ENCODE assay signal across 22 mouse cellular contexts in genomic region chr11:104235881-104236280, GRCm38 (mm10). TPM values are rescaled to one million over a fixed set of nuclear protein-coding genes. Genes with fewer than 3 reads are reported as not detected.
DNase-seq lines count a peak whose midpoint lies in the region; ATAC-seq lines count a peak whose summit lies in the region.
"Had no signal": no experiment of that assay in that cellular context is flagged by ENCODE, and none has a peak within 500 bp of the region (broad histone marks: within the 10 kb centered on the region; RNA-seq: fewer than 3 reads in every experiment).

No protein-coding gene starts in this region.

- H3K4me3 ChIP-seq in forebrain, embryonic 14.5 days (ENCODE audit: low read depth, low read length) = no peak overlapping the region
- no peak overlapping the region for H3K4me3 ChIP-seq in forebrain, embryonic 11.5 days (ENCODE audit: low read depth, low read length)
- H3K4me3 ChIP-seq in neural tube, embryonic 12.5 days = no peak overlapping the region
- peak overlapping the region; percentile 95; the same call in 1 of the 2 replicates for H3K4me3 ChIP-seq in midbrain, embryonic 14.5 days (replicated peaks; ENCODE audit: low read depth, low read length)
- H3K4me3 ChIP-seq: liver, embryonic 12.5 days; lung, embryonic 15.5 days; myocyte; stomach, embryonic 15.5 days had no signal

- H3K4me1 ChIP-seq in forebrain, embryonic 14.5 days (ENCODE audit: control insufficient read depth, insufficient read depth, low read length) = peaks cover 14% of the 10 kb centered on the region; the same call in 1 of the 2 replicates
- H3K4me1 ChIP-seq in forebrain, embryonic 11.5 days (replicated peaks; ENCODE audit: control insufficient read depth, insufficient read depth, low read length) = peaks cover 11% of the 10 kb centered on the region
- H3K4me1 ChIP-seq in neural tube, embryonic 12.5 days = peaks cover 39% of the 10 kb centered on the region
- peaks cover 42% of the 10 kb centered on the region for H3K4me1 ChIP-seq in midbrain, embryonic 14.5 days (ENCODE audit: control insufficient read depth, insufficient read depth, low read length)

- 68% methylated on average over 2 of the region's 2 CpGs for WGBS in forebrain, embryonic 14.5 days
- WGBS in forebrain, embryonic 11.5 days = 72% methylated on average over 2 of the region's 2 CpGs
- WGBS in neural tube, embryonic 12.5 days = 80% methylated on average over 2 of the region's 2 CpGs
- 78% methylated on average over 2 of the region's 2 CpGs for WGBS in midbrain, embryonic 14.5 days

- no peak for DNase-seq in forebrain, embryonic 14.5 days (ENCODE audit: low spot score)
- DNase-seq in forebrain, embryonic 11.5 days (ENCODE audit: low spot score) = no peak
- no peak for DNase-seq in neural tube, embryonic 10.5 days (ENCODE audit: extremely low spot score, low spot score)
- DNase-seq in midbrain, embryonic 14.5 days = no peak
- no peak for DNase-seq in heart, adult 9 months (ENCODE audit: low spot score in 2 of 2)
- no peak for DNase-seq in frontal cortex, postnatal 25 days (ENCODE audit: low spot score in 2 of 2)
- DNase-seq: adrenal gland, postnatal 25 days; heart, adult 11 months; heart, postnatal 4 days; kidney, adult 11 months; thymus, adult 2 months had no signal

- H3K9ac ChIP-seq in forebrain, embryonic 14.5 days (ENCODE audit: low read length) = no peak overlapping the region
- H3K9ac ChIP-seq in forebrain, embryonic 11.5 days (ENCODE audit: low read length) = no peak overlapping the region
- H3K9ac ChIP-seq in neural tube, embryonic 12.5 days = no peak overlapping the region
- no peak overlapping the region for H3K9ac ChIP-seq in midbrain, embryonic 14.5 days (replicated peaks; ENCODE audit: low read length)
- H3K9ac ChIP-seq: liver, embryonic 12.5 days; lung, embryonic 15.5 days; stomach, embryonic 15.5 days had no signal

- H3K36me3 ChIP-seq in forebrain, embryonic 14.5 days (ENCODE audit: control insufficient read depth, insufficient read depth, low read length) = no peaks in the 10 kb centered on the region
- H3K36me3 ChIP-seq in forebrain, embryonic 11.5 days (ENCODE audit: control insufficient read depth, insufficient read depth, low read length) = no peaks in the 10 kb centered on the region
- H3K36me3 ChIP-seq in neural tube, embryonic 12.5 days = no peaks in the 10 kb centered on the region
- no peaks in the 10 kb centered on the region for H3K36me3 ChIP-seq in midbrain, embryonic 14.5 days (ENCODE audit: control insufficient read depth, insufficient read depth, low read length)
- H3K36me3 ChIP-seq: liver, embryonic 12.5 days; lung, embryonic 15.5 days; stomach, embryonic 15.5 days had no signal

- H3K9me3 ChIP-seq in forebrain, embryonic 14.5 days (replicated peaks; ENCODE audit: control insufficient read depth, low read length) = no peaks in the 10 kb centered on the region
- H3K9me3 ChIP-seq in forebrain, embryonic 11.5 days (ENCODE audit: control insufficient read depth, low read length) = no peaks in the 10 kb centered on the region
- no peaks in the 10 kb centered on the region for H3K9me3 ChIP-seq in neural tube, embryonic 12.5 days
- no peaks in the 10 kb centered on the region for H3K9me3 ChIP-seq in midbrain, embryonic 14.5 days (ENCODE audit: control insufficient read depth, low read length)
- H3K9me3 ChIP-seq: liver, embryonic 12.5 days; lung, embryonic 15.5 days; stomach, embryonic 15.5 days had no signal

- H3K4me2 ChIP-seq in forebrain, embryonic 14.5 days (ENCODE audit: low read length) = peak overlapping the region; percentile 87; the same call in 1 of the 2 replicates
- no peak overlapping the region for H3K4me2 ChIP-seq in forebrain, embryonic 11.5 days (ENCODE audit: low read depth, low read length, severe bottlenecking)
- peak overlapping the region; percentile 86; the same call in 1 of the 2 replicates for H3K4me2 ChIP-seq in neural tube, embryonic 12.5 days (replicated peaks)
- H3K4me2 ChIP-seq in midbrain, embryonic 14.5 days (ENCODE audit: low read length) = peak overlapping the region; percentile 75
- H3K4me2 ChIP-seq: liver, embryonic 12.5 days; lung, embryonic 15.5 days; stomach, embryonic 15.5 days had no signal

- no peak for ATAC-seq in forebrain, embryonic 14.5 days
- ATAC-seq in forebrain, embryonic 11.5 days (replicated peaks; ENCODE audit: low FRiP score) = no peak
- ATAC-seq in neural tube, embryonic 12.5 days (ENCODE audit: low FRiP score, low read depth) = no peak
- ATAC-seq in midbrain, embryonic 14.5 days (ENCODE audit: low FRiP score, low TSS enrichment) = no peak
- ATAC-seq: liver, embryonic 12.5 days had no signal

- H3K27me3 ChIP-seq in forebrain, embryonic 14.5 days (replicated peaks; ENCODE audit: control insufficient read depth, insufficient read depth, low read length) = peaks cover 16% of the 10 kb centered on the region
- H3K27me3 ChIP-seq in forebrain, embryonic 11.5 days (ENCODE audit: control insufficient read depth, insufficient read depth, low read length) = peaks cover 45% of the 10 kb centered on the region
- H3K27me3 ChIP-seq in neural tube, embryonic 12.5 days (replicated peaks) = peaks cover 39% of the 10 kb centered on the region
- no peaks in the 10 kb centered on the region for H3K27me3 ChIP-seq in midbrain, embryonic 14.5 days (ENCODE audit: control insufficient read depth, insufficient read depth, low read length)

- no peak overlapping the region for H3K27ac ChIP-seq in forebrain, embryonic 14.5 days (ENCODE audit: low read depth, low read length)
- no peak overlapping the region for H3K27ac ChIP-seq in forebrain, embryonic 11.5 days (ENCODE audit: low read depth, low read length)
- no peak overlapping the region for H3K27ac ChIP-seq in neural tube, embryonic 12.5 days
- H3K27ac ChIP-seq in midbrain, embryonic 14.5 days (replicated peaks; ENCODE audit: low read depth, low read length) = no peak overlapping the region
- H3K27ac ChIP-seq: kidney, postnatal 0 days; liver, embryonic 12.5 days; lung, embryonic 15.5 days; stomach, embryonic 15.5 days had no signal

RNA-seq across cellular contexts. Expression of gene Mapt, which starts 4.7 kb away (rescaled TPM):
- polyA plus RNA-seq in forebrain, embryonic 14.5 days (2014; fragmentation: Nextera tagmentation; extraction: Ambion mirVana) = 354 and 601 TPM in 2 replicates
- 33.0 and 43.1 TPM in 2 replicates for polyA plus RNA-seq in forebrain, embryonic 11.5 days (2014; fragmentation: Nextera tagmentation; extraction: Ambion mirVana)
- 271 and 288 TPM in 2 replicates for polyA plus RNA-seq in neural tube, embryonic 12.5 days (2016; fragmentation: Nextera tagmentation; extraction: Ambion mirVana)
- polyA plus RNA-seq in midbrain, embryonic 14.5 days (2014; fragmentation: Nextera tagmentation; extraction: Ambion mirVana) = 836 and 875 TPM in 2 replicates

RNA-seq across cellular contexts. Expression of gene Sppl2c, which starts 49.8 kb away (rescaled TPM):
- not detected in 2 replicates for polyA plus RNA-seq in forebrain, embryonic 14.5 days (2014; fragmentation: Nextera tagmentation; extraction: Ambion mirVana)
- polyA plus RNA-seq in forebrain, embryonic 11.5 days (2014; fragmentation: Nextera tagmentation; extraction: Ambion mirVana) = not detected in 2 replicates
- not detected in 2 replicates for polyA plus RNA-seq in neural tube, embryonic 12.5 days (2016; fragmentation: Nextera tagmentation; extraction: Ambion mirVana)
- not detected in 2 replicates for polyA plus RNA-seq in midbrain, embryonic 14.5 days (2014; fragmentation: Nextera tagmentation; extraction: Ambion mirVana)
- polyA plus RNA-seq: C2C12; embryonic facial prominence, embryonic 11.5 days; heart, embryonic 14.5 days; kidney, postnatal 0 days; limb, embryonic 11.5 days; liver, embryonic 12.5 days; lung, embryonic 15.5 days; myocyte; spleen, adult 2 months; stomach, embryonic 15.5 days had no signal
